Mouse (Mus musculus) cortical plate, adult 2 months (tissue): Measurements from ENCODE around the gene Tdgf1.

ENCODE experiments used
- CTCF ChIP-seq: fragments of 200-500 bp; IDR thresholded peaks from 2 replicates; pipeline ENCODE4 v1.5.1; 2011; ENCODE audit warnings: mild to moderate bottlenecking, control low read depth, low read length; ENCODE audit not compliant: insufficient read depth; ENCODE audit errors: extremely low read depth
- POLR2A ChIP-seq: fragments of 200-500 bp; IDR thresholded peaks from 2 replicates; pipeline ENCODE4 v1.6.1; 2011; ENCODE audit warnings: mild to moderate bottlenecking, low read length, control low read depth; ENCODE audit not compliant: insufficient read depth; ENCODE audit errors: extremely low read depth

- no peak for TF ChIP-seq POLR2A
- no peak for TF ChIP-seq CTCF
Observed at GRCm38 (mm10) chr9:110985541-110985940, 39.6 kb upstream of the Tdgf1 start.
